Mouse (Mus musculus): ENCODE measurements around the gene 2210408I21Rik. TPM values are rescaled to one million over a fixed set of nuclear protein-coding genes. Genes with fewer than 3 reads are reported as not detected.

The 2210408I21Rik gene
- total and polyA plus RNA-seq, 2 experiments from 2014 or later, result 9.9 to 15.8 TPM

- H3K9me3 ChIP-seq (ENCODE audit: low read length), result no peaks in the 10 kb centered on the region
- WGBS, result 56% methylated on average over 2 of the region's 2 CpGs
- no peaks in the 10 kb centered on the region for H3K27me3 ChIP-seq (ENCODE audit: insufficient read depth, low read length)
- H3K4me1 ChIP-seq (ENCODE audit: insufficient read depth, low read length), result peaks cover 5% of the 10 kb centered on the region; the same call in 1 of the 2 replicates
- no peak overlapping the region for H3K4me3 ChIP-seq (ENCODE audit: low read depth, low read length)
- no peak overlapping the region for H3K9ac ChIP-seq (replicated peaks; ENCODE audit: low read length, poor library complexity, severe bottlenecking)
- H3K27ac ChIP-seq (ENCODE audit: low read depth, low read length), result no peak overlapping the region
- no peaks in the 10 kb centered on the region for H3K36me3 ChIP-seq (ENCODE audit: insufficient read depth, low read length)
- DNase-seq (ENCODE audit: low spot score), result peak; percentile 38
- peak; percentile 63 for TF ChIP-seq CTCF (IDR thresholded peaks at IDR 0.05)
- ATAC-seq (ENCODE audit: low FRiP score), result no peak
- no peak overlapping the region for H3K4me2 ChIP-seq (ENCODE audit: low read depth, low read length, poor library complexity, severe bottlenecking)
Observed at GRCm38 (mm10) chr13:77400762-77401161, 265.4 kb downstream of the 2210408I21Rik start.

- H3K36me3 ChIP-seq (ENCODE audit: insufficient read depth, low read length), result no peaks in the 10 kb centered on the region
- no peaks in the 10 kb centered on the region for H3K27me3 ChIP-seq (ENCODE audit: insufficient read depth, low read length)
- WGBS, result 72% methylated on average over 3 of the region's 3 CpGs
- H3K4me1 ChIP-seq (ENCODE audit: insufficient read depth, low read length), result no peaks in the 10 kb centered on the region
- H3K4me2 ChIP-seq (ENCODE audit: low read depth, low read length, poor library complexity, severe bottlenecking), result no peak overlapping the region
- ATAC-seq (ENCODE audit: low FRiP score) (no peak), DNase-seq (ENCODE audit: low spot score) (no peak)
- H3K9ac ChIP-seq (replicated peaks; ENCODE audit: low read length, poor library complexity, severe bottlenecking), result no peak overlapping the region
- H3K4me3 ChIP-seq (ENCODE audit: low read depth, low read length), result no peak overlapping the region
- H3K27ac ChIP-seq (ENCODE audit: low read depth, low read length), result no peak overlapping the region
- no peaks in the 10 kb centered on the region for H3K9me3 ChIP-seq (ENCODE audit: low read length)
- TF ChIP-seq CTCF (IDR thresholded peaks at IDR 0.05), result peak; percentile 34; the same call in 1 of the 2 replicates
Observed at GRCm38 (mm10) chr13:77408530-77408929, 273.2 kb downstream of the 2210408I21Rik start.

- Histone ChIP-seq H3K27ac (ENCODE audit: low read depth, low read length) (no peak overlapping the region), H3K4me3 (ENCODE audit: low read depth, low read length) (no peak overlapping the region), H3K9ac (replicated peaks; ENCODE audit: low read length, poor library complexity, severe bottlenecking) (no peak overlapping the region), H3K9me3 (ENCODE audit: low read length) (no peaks in the 10 kb centered on the region), H3K27me3 (ENCODE audit: insufficient read depth, low read length) (no peaks in the 10 kb centered on the region), H3K36me3 (ENCODE audit: insufficient read depth, low read length) (no peaks in the 10 kb centered on the region), H3K4me1 (ENCODE audit: insufficient read depth, low read length) (no peaks in the 10 kb centered on the region), H3K4me2 (ENCODE audit: low read depth, low read length, poor library complexity, severe bottlenecking) (no peak overlapping the region)
- ATAC-seq (ENCODE audit: low FRiP score), result no peak
- TF ChIP-seq CTCF (IDR thresholded peaks at IDR 0.05), result no peak
- no peak for DNase-seq (ENCODE audit: low spot score)
- WGBS, result 67% methylated on average over 2 of the region's 2 CpGs
Observed at GRCm38 (mm10) chr13:77409804-77410203, 274.5 kb downstream of the 2210408I21Rik start.

- no peak for DNase-seq (ENCODE audit: low spot score)
- TF ChIP-seq CTCF (IDR thresholded peaks at IDR 0.05), result no peak
- Histone ChIP-seq H3K27ac (ENCODE audit: low read depth, low read length) (no peak overlapping the region), H3K9ac (replicated peaks; ENCODE audit: low read length, poor library complexity, severe bottlenecking) (no peak overlapping the region), H3K27me3 (ENCODE audit: insufficient read depth, low read length) (no peaks in the 10 kb centered on the region), H3K36me3 (ENCODE audit: insufficient read depth, low read length) (no peaks in the 10 kb centered on the region), H3K9me3 (ENCODE audit: low read length) (no peaks in the 10 kb centered on the region), H3K4me3 (ENCODE audit: low read depth, low read length) (no peak overlapping the region), H3K4me1 (ENCODE audit: insufficient read depth, low read length) (no peaks in the 10 kb centered on the region), H3K4me2 (ENCODE audit: low read depth, low read length, poor library complexity, severe bottlenecking) (no peak overlapping the region)
- no peak for ATAC-seq (ENCODE audit: low FRiP score)
- WGBS, result 51% methylated on average over 2 of the region's 2 CpGs
Observed at GRCm38 (mm10) chr13:77412829-77413228, 277.5 kb downstream of the 2210408I21Rik start.

- WGBS, result 87% methylated on average over 5 of the region's 5 CpGs
- no peak for TF ChIP-seq CTCF (IDR thresholded peaks at IDR 0.05)
Observed at GRCm38 (mm10) chr13:77450007-77450567, 314.7 kb downstream of the 2210408I21Rik start.

GRCm38 (mm10) chr13:77470093-77470621 is 334.8 kb downstream of the 2210408I21Rik start:
- Histone ChIP-seq H3K9ac (replicated peaks; ENCODE audit: low read length, poor library complexity, severe bottlenecking) (no peak overlapping the region), H3K36me3 (ENCODE audit: insufficient read depth, low read length) (no peaks in the 10 kb centered on the region), H3K4me2 (ENCODE audit: low read depth, low read length, poor library complexity, severe bottlenecking) (no peak overlapping the region), H3K9me3 (ENCODE audit: low read length) (no peaks in the 10 kb centered on the region), H3K4me1 (ENCODE audit: insufficient read depth, low read length) (no peaks in the 10 kb centered on the region), H3K27me3 (ENCODE audit: insufficient read depth, low read length) (no peaks in the 10 kb centered on the region), H3K27ac (ENCODE audit: low read depth, low read length) (no peak overlapping the region), H3K4me3 (ENCODE audit: low read depth, low read length) (no peak overlapping the region)
- TF ChIP-seq CTCF (IDR thresholded peaks at IDR 0.05), result no peak
- 74% methylated on average over 3 of the region's 3 CpGs for WGBS
- DNase-seq (ENCODE audit: low spot score) (no peak), ATAC-seq (ENCODE audit: low FRiP score) (no peak)

More at GRCm38 (mm10) chr13:77450007-77450567, 314.7 kb downstream of the 2210408I21Rik start:
- no peak overlapping the region for H3K27ac ChIP-seq (ENCODE audit: low read depth, low read length)
- no peaks in the 10 kb centered on the region for H3K27me3 ChIP-seq (ENCODE audit: insufficient read depth, low read length)
- H3K9ac ChIP-seq (replicated peaks; ENCODE audit: low read length, poor library complexity, severe bottlenecking), result no peak overlapping the region
- no peak overlapping the region for H3K4me2 ChIP-seq (ENCODE audit: low read depth, low read length, poor library complexity, severe bottlenecking)
- DNase-seq (ENCODE audit: low spot score) (peak; percentile 2), ATAC-seq (ENCODE audit: low FRiP score) (no peak)
- no peaks in the 10 kb centered on the region for H3K36me3 ChIP-seq (ENCODE audit: insufficient read depth, low read length)
- H3K9me3 ChIP-seq (ENCODE audit: low read length), result no peaks in the 10 kb centered on the region
- H3K4me1 ChIP-seq (ENCODE audit: insufficient read depth, low read length), result no peaks in the 10 kb centered on the region
- no peak overlapping the region for H3K4me3 ChIP-seq (ENCODE audit: low read depth, low read length)

Measured in midbrain, postnatal 0 days (tissue).